Mouse (Mus musculus) G1E-ER4 (cell line): ENCODE data around the gene Ric3. TPM values are rescaled to one million over a fixed set of nuclear protein-coding genes. Genes with fewer than 3 reads are reported as not detected.

Experiments
- GATA1 ChIP-seq: IDR thresholded peaks from one replicate; pipeline ENCODE4 v1.8.0; 2012; ENCODE audit warnings: low read length, inconsistent platforms
- polyA plus RNA-seq: library from polyadenylated mRNA; stranded (reverse); fragments of >175 nt; gene quantifications from 2 replicates; pipeline ENCODE4 v1.2.3, GENCODE M21; 2012

Ric3 gene
- polyA plus RNA-seq, 1 experiment = not detected

GRCm38 (mm10) chr7:109016378-109016923 is 66.7 kb downstream of the Ric3 start:
- no peak for TF ChIP-seq GATA1

GRCm38 (mm10) chr7:109014851-109015250 is 68.3 kb downstream of the Ric3 start:
- no peak for TF ChIP-seq GATA1

GRCm38 (mm10) chr7:109012998-109013625 is 70.0 kb downstream of the Ric3 start:
- TF ChIP-seq GATA1 = no peak

- TF ChIP-seq GATA1 = no peak
Measured at GRCm38 (mm10) chr7:109012575-109012974, 70.6 kb downstream of the Ric3 start.

- TF ChIP-seq GATA1 = no peak
Measured at GRCm38 (mm10) chr7:109011596-109012180, 71.4 kb downstream of the Ric3 start.

- no peak for TF ChIP-seq GATA1
Measured at GRCm38 (mm10) chr7:109010720-109011595, 72.2 kb downstream of the Ric3 start.

- no peak for TF ChIP-seq GATA1
Measured at GRCm38 (mm10) chr7:109009260-109009659, 73.9 kb downstream of the Ric3 start.

- TF ChIP-seq GATA1 = no peak
Measured at GRCm38 (mm10) chr7:109003653-109004052, 79.5 kb downstream of the Ric3 start.

- no peak for TF ChIP-seq GATA1
Measured at GRCm38 (mm10) chr7:109001971-109002370, 81.2 kb downstream of the Ric3 start.

GRCm38 (mm10) chr7:109000315-109000954 is 82.7 kb downstream of the Ric3 start:
- no peak for TF ChIP-seq GATA1

- TF ChIP-seq GATA1 = no peak
Measured at GRCm38 (mm10) chr7:108996156-108996555, 87.0 kb downstream of the Ric3 start.

- no peak for TF ChIP-seq GATA1
Measured at GRCm38 (mm10) chr7:108993881-108994291, 89.2 kb downstream of the Ric3 start.

GRCm38 (mm10) chr7:108993230-108993629 is 89.9 kb downstream of the Ric3 start:
- TF ChIP-seq GATA1 = no peak

GRCm38 (mm10) chr7:108991207-108991606 is 91.9 kb downstream of the Ric3 start:
- no peak for TF ChIP-seq GATA1

- no peak for TF ChIP-seq GATA1
Measured at GRCm38 (mm10) chr7:108985934-108986708, 97.0 kb downstream of the Ric3 start.

Other genes with a start within 250 kb of the Ric3 start
- not detected in 2 replicates for gene Olfr516, start 232.8 kb downstream of the Ric3 start, polyA plus RNA-seq
- not detected in 2 replicates for gene Olfr517, start 211.0 kb downstream of the Ric3 start, polyA plus RNA-seq
- not detected in 2 replicates for gene Olfr518, start 198.3 kb downstream of the Ric3 start, polyA plus RNA-seq
- not detected in 2 replicates for gene Olfr519, start 188.9 kb downstream of the Ric3 start, polyA plus RNA-seq
- gene Nlrp10, start 153.2 kb downstream of the Ric3 start, polyA plus RNA-seq = 0.04 and 0.05 TPM in 2 replicates
- 626 and 785 TPM in 2 replicates for gene Eif3f, start 148.9 kb downstream of the Ric3 start, polyA plus RNA-seq
- not detected in 2 replicates for gene Tub, start 133.0 kb downstream of the Ric3 start, polyA plus RNA-seq
- not detected in 2 replicates for gene Lmo1, start 91.9 kb upstream of the Ric3 start, polyA plus RNA-seq